Mouse (Mus musculus) intestine, embryonic 15.5 days (tissue): ENCODE results near the gene Magix. TPM values are rescaled to one million over a fixed set of nuclear protein-coding genes. Genes with fewer than 3 reads are reported as not detected.
A peak's percentile ranks its signal among the peaks of the same experiment; 100 is the strongest.
"Not testable (repeated sequence)": the region's sequence is repeated elsewhere in the genome, so short reads cannot be mapped to it uniquely, and the experiment has no call there.

Experiments used
- ATAC-seq: fragments of 200-750 bp; cut with Nextera tagmentation; 2 replicates; pipeline ENCODE4 v1.8.0; 2017; ENCODE audit warnings: moderate TSS enrichment, moderate library complexity
- H3K27ac ChIP-seq: fragments of 300-500 bp; sonication (generic); 2 replicates; pipeline ENCODE4 v1.5.1; 2015; ENCODE audit warnings: mild to moderate bottlenecking, inconsistent platforms
- H3K27me3 ChIP-seq: fragments of 300-500 bp; sonication (generic); replicated peaks from 2 replicates; pipeline ENCODE4 v1.6.1; 2015; ENCODE audit warnings: inconsistent platforms
- H3K36me3 ChIP-seq: fragments of 300-500 bp; sonication (generic); 2 replicates; pipeline ENCODE4 v1.6.1; 2015; ENCODE audit warnings: inconsistent platforms
- H3K4me1 ChIP-seq: fragments of 300-500 bp; sonication (generic); replicated peaks from 2 replicates; pipeline ENCODE4 v1.6.1; 2015; ENCODE audit warnings: inconsistent platforms
- H3K4me2 ChIP-seq: fragments of 300-500 bp; sonication (generic); replicated peaks from 2 replicates; pipeline ENCODE4 v1.6.1; 2015; ENCODE audit warnings: mild to moderate bottlenecking, inconsistent platforms
- H3K4me3 ChIP-seq: fragments of 300-500 bp; sonication (generic); replicated peaks from 2 replicates; pipeline ENCODE4 v1.5.1; 2015; ENCODE audit warnings: inconsistent platforms
- H3K9ac ChIP-seq: fragments of 300-500 bp; sonication (generic); 2 replicates; pipeline ENCODE4 v1.6.1; 2015; ENCODE audit warnings: inconsistent platforms
- H3K9me3 ChIP-seq: fragments of 300-500 bp; sonication (generic); 2 replicates; pipeline ENCODE4 v1.6.1; 2016; ENCODE audit warnings: inconsistent platforms
- WGBS: fragments of 180-500 bp; shearing (Covaris S2); methylation state at CpG from one replicate; pipeline ENCODE4 v1.1.7; 2015; 5-methylcytosine and 5-hydroxymethylcytosine counted together
- polyA plus RNA-seq: library from polyadenylated mRNA; unstranded; fragments of >200 nt; fragmentation: Nextera tagmentation; extraction: Ambion mirVana; gene quantifications from 2 replicates; pipeline ENCODE4 v1.2.1, GENCODE M21; 2015

Magix gene
- polyA plus RNA-seq, result 0.57 and 0.71 TPM in 2 replicates

DNA sequence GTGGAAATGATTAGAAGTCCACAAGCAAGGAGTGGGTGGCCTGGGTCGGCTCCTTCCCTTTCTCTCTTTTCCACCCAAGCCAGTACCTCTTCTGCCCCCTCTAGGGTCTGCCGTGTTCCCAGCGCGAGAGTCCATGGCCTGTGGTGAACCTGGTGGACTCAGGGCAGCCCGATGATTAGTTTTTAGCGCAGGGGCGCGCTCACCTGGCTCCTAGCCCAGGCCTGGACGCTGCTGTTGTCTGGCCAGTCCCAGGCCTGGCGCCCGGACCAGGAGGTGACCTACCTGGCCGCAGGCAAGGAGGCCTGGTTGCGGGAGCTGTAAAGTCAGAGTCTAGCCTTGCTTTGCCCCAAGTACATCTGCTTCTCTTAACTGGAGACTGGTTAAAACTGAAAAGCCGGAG lies at the start of gene Magix:
TSS of gene Magix (minus strand) at position 388 of the 400 bp plus-strand sequence.
- WGBS, result 63% methylated on average over 14 of the region's 14 CpGs
- Histone ChIP-seq H3K4me3 (peak within 1 kb of the TSS; percentile 25), H3K36me3 (no peaks in the 10 kb centered on the region), H3K9me3 (no peaks in the 10 kb centered on the region), H3K4me2 (peak within 1 kb of the TSS; percentile 64), H3K9ac (0 out of 2 replicates have a peak within 1 kb of the TSS, but pooled peaks have one; percentile 26), H3K4me1 (no peaks in the 10 kb centered on the region), H3K27ac (no peak within 1 kb of the TSS), H3K27me3 (no peaks in the 10 kb centered on the region)
- ATAC-seq, result no peak

DNA sequence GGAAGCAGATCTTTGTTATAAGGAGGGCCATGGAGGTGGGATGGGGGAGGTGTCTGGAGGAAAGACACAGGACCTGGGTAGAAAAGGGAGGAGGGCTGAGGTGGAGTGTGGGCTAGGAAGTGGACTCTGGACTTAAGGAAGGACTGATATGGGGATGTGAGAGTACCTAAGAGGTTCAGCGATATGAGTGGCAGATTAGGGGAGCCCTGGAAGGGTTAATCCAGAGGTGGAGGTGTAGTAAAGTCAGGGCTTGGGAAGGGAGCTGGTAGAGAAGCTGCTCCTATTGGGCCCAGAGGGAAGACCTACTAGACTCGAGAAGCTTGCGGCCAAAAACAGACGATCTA lies 47.8 kb upstream of the Magix start:
- Histone ChIP-seq H3K36me3 (peaks cover 2% of the 10 kb centered on the region; the same call in 1 of the 2 replicates), H3K4me1 (0 out of 2 replicates have a peak, but pooled peaks cover 3% of the 10 kb centered on the region), H3K4me2 (peak overlapping the region; percentile 52), H3K4me3 (peak overlapping the region; percentile 49), H3K9me3 (no peaks in the 10 kb centered on the region), H3K27me3 (no peaks in the 10 kb centered on the region), H3K27ac (no peak overlapping the region), H3K9ac (peak overlapping the region; percentile 39)
- ATAC-seq, result peak; percentile 53
- 16% methylated on average over 4 of the region's 4 CpGs for WGBS

DNA sequence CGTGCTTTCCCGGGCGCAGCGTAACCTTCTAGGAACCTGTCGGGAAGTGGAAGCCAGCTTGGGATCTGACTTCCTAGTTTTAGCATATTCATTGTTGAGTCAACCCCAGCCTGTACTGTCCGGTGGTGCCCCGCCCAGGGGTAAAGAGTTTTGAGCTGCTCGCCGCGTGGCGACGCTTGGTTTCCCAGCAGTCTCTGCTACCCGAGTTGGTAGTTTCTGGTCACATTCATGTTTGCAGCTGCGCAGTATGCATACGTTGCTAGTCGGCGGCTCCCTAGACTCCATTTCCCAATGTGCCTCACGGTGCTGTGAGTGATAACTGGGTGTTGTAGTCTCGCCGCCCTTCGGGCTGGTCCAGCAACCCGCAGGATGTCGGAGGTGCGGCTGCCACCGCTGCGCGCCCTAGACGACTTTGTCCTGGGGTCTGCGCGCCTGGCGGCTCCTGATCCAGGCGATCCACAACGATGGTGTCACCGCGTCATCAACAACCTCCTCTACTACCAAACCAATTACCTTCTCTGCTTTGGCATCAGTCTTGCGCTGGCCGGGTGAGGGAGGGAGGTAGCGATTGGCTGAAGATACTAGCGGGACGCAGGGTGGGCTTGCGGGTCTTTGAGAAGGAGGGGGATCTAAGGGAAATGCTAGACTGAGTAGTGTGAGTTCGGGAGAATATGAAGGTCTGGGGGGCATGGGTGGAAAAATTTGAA lies 47.3 kb upstream of the Magix start, which contains the start of gene Praf2:
TSS of gene Praf2 (plus strand) at position 225 of the 707 bp plus-strand sequence.
- Histone ChIP-seq H3K4me2 (peak within 1 kb of the TSS; percentile 52), H3K9me3 (no peaks in the 10 kb centered on the region), H3K27me3 (no peaks in the 10 kb centered on the region), H3K36me3 (peaks cover 2% of the 10 kb centered on the region; the same call in 1 of the 2 replicates), H3K4me1 (0 out of 2 replicates have a peak, but pooled peaks cover 3% of the 10 kb centered on the region), H3K27ac (peak within 1 kb of the TSS; percentile 56; the same call in 1 of the 2 replicates), H3K4me3 (peak within 1 kb of the TSS; percentile 49), H3K9ac (peak within 1 kb of the TSS; percentile 39)
- ATAC-seq, result peak; percentile 95
- 17% methylated on average over 42 of the region's 42 CpGs for WGBS

DNA sequence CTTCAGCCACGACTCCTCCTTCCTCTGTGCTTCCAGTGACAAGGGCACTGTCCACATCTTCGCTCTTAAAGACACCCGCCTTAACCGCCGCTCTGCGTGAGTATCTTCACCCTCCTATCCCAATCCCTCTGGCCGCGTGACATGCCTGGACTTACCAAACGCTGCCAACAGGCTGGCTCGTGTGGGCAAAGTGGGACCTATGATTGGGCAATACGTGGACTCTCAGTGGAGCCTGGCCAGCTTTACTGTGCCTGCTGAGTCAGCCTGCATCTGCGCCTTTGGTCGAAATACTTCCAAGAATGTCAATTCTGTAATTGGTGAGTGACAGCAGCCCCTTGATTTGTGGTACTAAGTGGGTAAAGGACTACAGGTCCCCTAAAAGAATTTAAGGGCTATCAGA lies 46.1 kb upstream of the Magix start:
- 0 out of 2 replicates have a peak, but pooled peaks cover 3% of the 10 kb centered on the region for H3K4me1 ChIP-seq
- H3K27me3 ChIP-seq, result no peaks in the 10 kb centered on the region
- no peak overlapping the region for H3K9ac ChIP-seq
- H3K36me3 ChIP-seq, result peaks cover 2% of the 10 kb centered on the region; the same call in 1 of the 2 replicates
- no peak for ATAC-seq
- H3K9me3 ChIP-seq, result no peaks in the 10 kb centered on the region
- no peak overlapping the region for H3K27ac ChIP-seq
- no peak overlapping the region for H3K4me2 ChIP-seq
- 92% methylated on average over 13 of the region's 13 CpGs for WGBS
- H3K4me3 ChIP-seq, result no peak overlapping the region

DNA sequence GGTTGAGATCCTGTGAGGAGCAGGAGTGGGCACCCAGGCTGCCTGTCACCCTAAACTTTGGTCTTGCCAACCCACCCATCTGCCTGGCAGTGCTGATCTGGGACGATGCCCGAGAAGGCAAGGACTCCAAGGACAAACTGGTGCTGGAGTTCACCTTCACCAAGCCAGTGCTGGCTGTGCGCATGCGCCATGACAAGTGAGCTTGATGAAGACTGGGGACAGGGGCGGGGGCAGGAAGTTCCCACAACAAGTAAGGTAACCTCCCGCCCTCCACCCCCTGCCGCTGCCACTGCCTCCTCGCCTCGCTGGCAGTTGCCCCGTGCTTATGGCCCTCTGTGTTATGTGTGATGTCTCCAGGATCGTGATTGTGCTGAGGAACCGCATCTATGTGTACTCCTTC lies 44.8 kb upstream of the Magix start:
- H3K36me3 ChIP-seq, result peaks cover 2% of the 10 kb centered on the region; the same call in 1 of the 2 replicates
- no peaks in the 10 kb centered on the region for H3K9me3 ChIP-seq
- ATAC-seq, result no peak
- H3K9ac ChIP-seq, result no peak overlapping the region
- H3K27ac ChIP-seq, result no peak overlapping the region
- no peak overlapping the region for H3K4me3 ChIP-seq
- no peak overlapping the region for H3K4me2 ChIP-seq
- 86% methylated on average over 12 of the region's 12 CpGs for WGBS
- 0 out of 2 replicates have a peak, but pooled peaks cover 3% of the 10 kb centered on the region for H3K4me1 ChIP-seq
- no peaks in the 10 kb centered on the region for H3K27me3 ChIP-seq

DNA sequence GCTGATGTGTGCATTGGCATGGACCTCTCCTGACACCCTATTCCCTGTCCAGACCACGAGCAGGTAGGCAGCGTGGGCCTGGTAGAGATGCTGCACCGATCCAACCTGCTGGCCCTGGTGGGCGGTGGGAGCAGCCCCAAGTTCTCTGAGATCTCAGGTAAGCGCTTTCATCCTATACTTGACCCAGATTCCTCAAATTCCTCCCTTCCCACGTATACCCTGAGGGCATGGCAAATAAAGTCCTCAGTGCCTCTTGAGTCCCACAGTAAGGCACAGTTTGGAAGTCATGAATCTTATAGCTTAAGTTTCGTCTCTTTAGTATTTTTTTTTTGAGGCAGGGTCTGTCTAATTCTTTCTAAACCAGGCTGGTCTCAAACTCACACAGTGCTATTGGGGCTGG lies 43.1 kb upstream of the Magix start:
- peaks cover 2% of the 10 kb centered on the region; the same call in 1 of the 2 replicates for H3K36me3 ChIP-seq
- no peak overlapping the region for H3K27ac ChIP-seq
- no peaks in the 10 kb centered on the region for H3K27me3 ChIP-seq
- H3K4me1 ChIP-seq, result 0 out of 2 replicates have a peak, but pooled peaks cover 3% of the 10 kb centered on the region
- H3K4me3 ChIP-seq, result no peak overlapping the region
- no peak overlapping the region for H3K9ac ChIP-seq
- ATAC-seq, result no peak
- no peaks in the 10 kb centered on the region for H3K9me3 ChIP-seq
- no peak overlapping the region for H3K4me2 ChIP-seq
- 83% methylated on average over 7 of the region's 7 CpGs for WGBS

DNA sequence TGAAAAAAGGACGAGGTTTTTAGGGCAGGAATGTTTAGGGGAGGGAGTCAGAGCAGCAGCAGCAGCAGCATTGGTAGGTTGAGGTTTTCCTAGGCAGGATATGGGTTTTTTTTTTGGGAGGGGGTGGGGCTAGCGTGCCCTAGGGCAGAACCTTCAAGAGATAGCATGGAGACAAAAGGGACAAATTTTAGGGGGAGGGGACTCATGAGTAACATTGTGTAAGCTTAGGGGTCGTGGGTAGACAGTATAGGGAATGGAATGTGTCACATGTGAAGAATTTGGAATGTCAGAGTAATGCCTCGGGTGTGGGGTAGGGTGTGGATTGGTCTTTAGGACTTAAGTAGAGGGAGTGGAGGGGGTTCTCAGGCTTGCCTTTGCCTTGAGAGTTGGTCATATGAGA lies 41.6 kb upstream of the Magix start:
- 0 out of 2 replicates have a peak, but pooled peaks cover 1% of the 10 kb centered on the region for H3K4me1 ChIP-seq
- peak overlapping the region; percentile 52 for H3K4me3 ChIP-seq
- ATAC-seq, result no peak
- peak overlapping the region; percentile 51 for H3K9ac ChIP-seq
- no peaks in the 10 kb centered on the region for H3K27me3 ChIP-seq
- H3K27ac ChIP-seq, result no peak overlapping the region
- peaks cover 2% of the 10 kb centered on the region; the same call in 1 of the 2 replicates for H3K36me3 ChIP-seq
- H3K4me2 ChIP-seq, result peak overlapping the region; percentile 61
- 17% methylated on average over 4 of the region's 4 CpGs for WGBS
- no peaks in the 10 kb centered on the region for H3K9me3 ChIP-seq

DNA sequence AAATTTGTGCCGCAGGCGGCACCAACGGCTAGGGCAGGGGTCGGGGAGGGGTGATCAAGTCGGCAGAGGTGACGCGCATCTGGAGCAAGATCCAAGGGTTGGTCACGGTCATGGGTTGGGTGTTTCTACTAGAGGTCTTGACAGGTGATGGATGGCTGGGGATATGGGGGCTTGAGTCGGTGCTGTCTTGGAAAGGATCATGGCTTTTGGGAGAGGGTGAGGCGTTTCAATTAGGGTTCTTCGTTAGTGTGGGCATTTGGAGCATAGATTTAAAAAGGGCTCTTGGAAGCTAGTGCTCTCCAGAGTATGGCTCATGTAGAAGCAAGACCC lies 41.2 kb upstream of the Magix start:
- ATAC-seq, result peak; percentile 41; the same call in 1 of the 2 replicates
- WGBS, result 25% methylated on average over 11 of the region's 11 CpGs

DNA sequence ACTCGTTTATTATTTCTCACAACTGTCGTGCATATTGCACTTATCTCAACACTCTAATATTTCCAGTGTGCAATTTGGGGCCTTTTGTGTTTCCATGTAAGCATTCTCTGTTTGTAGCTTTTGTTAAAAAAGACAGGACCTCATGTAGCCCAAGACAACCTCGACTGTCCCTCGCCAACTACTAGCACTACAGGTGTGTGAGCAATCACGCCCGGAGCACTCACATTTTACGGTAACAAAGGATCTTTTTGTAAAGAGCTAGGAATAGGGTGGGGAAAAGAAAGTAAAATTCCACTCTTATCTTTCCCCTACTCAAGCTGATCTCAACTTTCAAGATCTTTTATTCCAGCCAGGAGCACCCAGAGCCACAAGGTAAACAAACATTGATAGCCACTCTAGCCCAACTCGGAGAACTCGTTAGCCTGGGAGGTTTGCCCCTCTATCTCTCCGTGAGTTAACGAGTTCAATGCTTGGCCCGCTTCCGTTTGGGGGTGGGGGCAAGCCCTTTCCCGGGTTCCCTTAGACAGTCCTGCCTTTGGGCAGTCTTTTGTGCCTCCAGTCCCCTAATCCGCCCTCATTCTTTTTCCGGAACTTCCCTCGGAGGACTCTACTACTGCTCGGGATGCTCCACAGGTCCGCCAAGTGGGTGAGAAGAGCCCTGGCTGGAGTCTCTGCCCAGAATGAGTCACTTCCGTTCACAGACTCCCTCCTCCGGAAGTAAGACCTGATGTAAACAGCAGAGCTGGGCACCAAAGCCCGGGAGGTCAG lies 40.6 kb upstream of the Magix start, which contains the start of gene Gm45208:
TSS of gene Gm45208 (plus strand) at position 732 of the 768 bp plus-strand sequence.
- 19% methylated on average over 22 of the region's 22 CpGs for WGBS
- peak; percentile 96 for ATAC-seq
- Histone ChIP-seq H3K27ac (peak within 1 kb of the TSS; percentile 84), H3K9ac (peak within 1 kb of the TSS; percentile 51), H3K9me3 (no peaks in the 10 kb centered on the region), H3K4me2 (peak within 1 kb of the TSS; percentile 61), H3K27me3 (no peaks in the 10 kb centered on the region), H3K36me3 (peaks cover 2% of the 10 kb centered on the region; the same call in 1 of the 2 replicates), H3K4me3 (peak within 1 kb of the TSS; percentile 52), H3K4me1 (no peaks in the 10 kb centered on the region)

More for the DNA sequence above, 41.2 kb upstream of the Magix start:
- Histone ChIP-seq H3K4me1 (no peaks in the 10 kb centered on the region), H3K27me3 (no peaks in the 10 kb centered on the region), H3K27ac (peak overlapping the region; percentile 84), H3K4me2 (peak overlapping the region; percentile 61), H3K9me3 (no peaks in the 10 kb centered on the region), H3K36me3 (peaks cover 2% of the 10 kb centered on the region; the same call in 1 of the 2 replicates), H3K9ac (peak overlapping the region; percentile 51), H3K4me3 (peak overlapping the region; percentile 52)

DNA sequence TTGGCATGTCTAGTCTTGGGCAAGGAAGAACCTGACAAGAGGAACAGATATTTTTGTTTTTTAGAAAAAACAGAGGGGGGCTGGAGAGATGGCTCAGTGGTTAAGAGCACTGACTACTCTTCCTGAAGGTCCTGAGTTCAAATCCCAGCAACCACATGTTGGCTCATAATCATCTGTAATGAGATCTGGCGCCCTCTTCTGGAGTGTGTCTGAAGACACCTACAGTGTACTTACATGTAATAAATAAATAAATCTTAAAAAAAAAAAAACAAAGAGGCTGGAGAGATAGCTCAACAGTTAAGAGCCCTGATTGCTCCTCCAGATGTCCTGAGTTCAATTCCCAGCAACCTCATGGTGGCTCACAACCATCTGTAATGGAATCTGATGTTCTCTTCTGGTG lies 35.0 kb upstream of the Magix start:
- not testable (repeated sequence) for H3K9ac ChIP-seq, H3K27me3 ChIP-seq, H3K27ac ChIP-seq, H3K4me3 ChIP-seq, H3K4me2 ChIP-seq, ATAC-seq, H3K9me3 ChIP-seq, H3K4me1 ChIP-seq, H3K36me3 ChIP-seq
- WGBS, result 33% methylated on average over 1 of the region's 1 CpGs

DNA sequence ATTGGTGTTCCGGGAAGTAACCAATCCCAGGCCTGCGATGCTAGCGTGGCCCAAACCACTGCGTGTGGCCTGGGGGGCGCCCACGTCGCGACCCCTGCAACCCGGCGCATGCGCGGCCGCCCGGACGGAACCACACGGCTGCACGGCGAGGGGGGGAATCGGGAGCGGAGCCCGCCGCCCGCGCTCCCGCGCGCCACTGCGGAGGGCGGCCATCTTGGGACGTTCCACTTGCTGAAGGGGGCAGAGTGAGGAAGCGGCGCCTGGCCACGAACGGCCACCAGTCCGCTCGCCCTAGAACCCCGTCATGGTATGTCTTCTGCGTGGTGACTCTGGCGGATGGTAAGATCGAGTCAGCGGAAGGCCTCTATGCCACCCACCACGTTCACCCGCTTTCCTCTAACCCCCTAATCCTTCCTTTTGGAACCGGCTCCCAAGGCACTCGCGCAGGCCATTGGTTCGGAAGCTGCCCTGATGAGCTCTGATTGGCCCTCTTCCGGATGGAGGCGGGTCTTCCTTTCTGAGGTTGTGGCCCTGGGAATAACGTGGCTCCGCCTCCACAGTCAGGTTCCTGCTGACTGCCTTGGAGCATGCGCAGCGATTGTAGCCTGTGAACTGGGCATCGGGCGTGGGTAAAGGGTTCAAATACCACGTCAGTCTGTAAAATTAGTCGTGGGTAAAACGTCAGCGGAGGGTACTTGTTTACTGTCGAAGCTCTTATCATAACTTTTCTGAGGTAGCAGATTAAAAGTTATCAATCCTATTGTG lies 33.3 kb upstream of the Magix start, which contains the start of gene Wdr45:
TSS of gene Wdr45 (plus strand) at position 199 of the 765 bp plus-strand sequence.
- peak; percentile 98 for ATAC-seq
- H3K36me3 ChIP-seq, H3K27me3 ChIP-seq, H3K9me3 ChIP-seq, H3K27ac ChIP-seq, H3K4me1 ChIP-seq: not testable (repeated sequence)
- H3K4me2 ChIP-seq, result peak within 1 kb of the TSS; percentile 41
- 0 out of 2 replicates have a peak within 1 kb of the TSS, but pooled peaks have one; percentile 20 for H3K9ac ChIP-seq
- peak within 1 kb of the TSS; percentile 30 for H3K4me3 ChIP-seq
- WGBS, result 23% methylated on average over 53 of the region's 60 CpGs
